Mouse (Mus musculus) 3134 (cell line): Measurements from ENCODE around the gene Prr14.
"Not testable (repeated sequence)": the region's sequence is repeated elsewhere in the genome, so short reads cannot be mapped to it uniquely, and the experiment has no call there.

Source experiments
- DNase-seq: peaks from one replicate; pipeline ENCODE4 v3.0.0-alpha.2; 2011; ENCODE audit warnings: low spot score; ENCODE audit not compliant: insufficient read length; ENCODE audit errors: extremely low read depth

The Prr14 gene

GRCm38 (mm10) chr7:127459311-127459710, at the start of gene Prr14:
Prr14 (plus strand) TSS chr7:127459611.
- not testable (repeated sequence) for DNase-seq

- DNase-seq = no peak
These were observed 48.0 kb upstream of the Prr14 start for GRCm38 (mm10) chr7:127411418-127411817.

DNA sequence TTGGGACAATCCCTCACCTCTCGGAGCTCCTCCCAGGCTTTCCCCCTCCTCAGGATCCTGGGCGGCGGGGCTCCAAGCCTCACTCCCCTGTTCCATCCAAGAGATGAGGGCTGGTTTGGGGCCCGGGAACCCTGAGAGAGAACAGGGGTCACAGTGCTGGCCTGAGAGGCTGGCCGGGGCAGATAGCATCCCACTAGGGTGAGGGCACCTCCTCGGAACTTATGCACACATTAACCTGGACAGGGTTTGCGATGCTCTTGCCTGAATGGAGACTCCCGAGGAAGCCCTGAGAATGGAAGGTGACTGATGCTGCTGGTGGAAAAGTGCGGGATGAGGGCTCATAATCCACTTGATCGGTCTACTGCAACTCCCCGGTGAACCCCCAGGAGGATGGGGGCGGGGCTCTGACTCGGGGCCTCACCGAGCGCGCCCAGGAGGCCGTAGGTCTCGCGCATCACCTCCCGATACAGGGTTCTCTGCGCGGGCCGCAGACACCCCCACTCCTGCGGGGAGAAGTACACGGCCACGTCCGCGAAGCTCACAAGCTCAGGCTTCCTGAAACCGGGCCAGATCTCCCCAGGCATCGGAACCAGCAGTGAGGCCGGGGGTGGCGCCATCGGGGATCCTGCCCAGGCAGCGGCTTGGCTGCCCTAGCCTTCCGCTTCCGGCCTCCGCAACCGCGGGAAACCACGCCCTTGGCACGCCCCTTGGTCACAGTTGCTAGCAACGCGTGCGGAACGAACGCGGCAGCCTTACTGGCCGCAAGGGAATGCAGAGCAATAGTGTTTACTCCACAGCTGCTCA, 37.8 kb upstream of the Prr14 start, which contains the start of gene Zfp688:
TSS of gene Zfp688 (minus strand) at position 681 of the 804 bp plus-strand sequence.
- peak; percentile 92 for DNase-seq

DNA sequence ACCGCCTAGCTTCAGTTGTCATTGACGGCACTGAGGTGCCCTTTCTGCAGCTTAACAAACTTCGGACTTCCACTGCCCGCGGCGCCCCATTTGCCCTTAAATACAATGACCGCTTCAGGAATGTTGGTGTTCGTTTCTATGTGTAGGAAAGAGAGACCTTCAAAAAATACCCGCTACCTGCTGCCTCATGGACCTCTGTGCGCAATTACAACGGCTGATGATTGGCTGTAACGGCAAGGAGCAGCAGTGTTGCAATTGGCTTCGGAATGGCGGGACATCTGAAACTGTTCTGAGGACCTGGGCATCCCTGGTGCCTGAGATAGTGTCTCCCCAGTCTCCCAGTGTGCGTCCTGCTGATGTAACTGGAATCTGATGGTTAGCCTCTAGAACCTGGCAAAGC, 37.2 kb upstream of the Prr14 start:
- no peak for DNase-seq

DNA sequence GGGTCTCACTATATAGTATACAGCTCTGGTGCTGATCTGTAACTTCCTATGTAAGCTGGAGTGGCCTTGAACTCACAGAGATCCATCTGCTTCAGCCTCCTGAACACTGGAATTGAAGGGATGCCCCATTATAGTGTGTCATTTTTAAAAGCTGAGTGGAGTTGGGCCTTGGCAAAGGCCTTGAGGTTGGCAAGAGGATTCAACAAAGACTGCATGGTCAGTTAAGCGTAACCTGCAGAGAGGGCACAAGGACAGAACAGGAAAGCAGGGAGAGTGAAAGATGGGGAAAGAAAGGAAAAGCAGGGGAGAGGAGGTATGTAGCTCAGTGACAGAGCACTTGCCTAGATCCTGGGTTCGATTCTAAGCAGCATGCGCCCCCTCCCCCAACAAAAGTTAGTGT, 34.1 kb upstream of the Prr14 start:
- DNase-seq = no peak

DNA sequence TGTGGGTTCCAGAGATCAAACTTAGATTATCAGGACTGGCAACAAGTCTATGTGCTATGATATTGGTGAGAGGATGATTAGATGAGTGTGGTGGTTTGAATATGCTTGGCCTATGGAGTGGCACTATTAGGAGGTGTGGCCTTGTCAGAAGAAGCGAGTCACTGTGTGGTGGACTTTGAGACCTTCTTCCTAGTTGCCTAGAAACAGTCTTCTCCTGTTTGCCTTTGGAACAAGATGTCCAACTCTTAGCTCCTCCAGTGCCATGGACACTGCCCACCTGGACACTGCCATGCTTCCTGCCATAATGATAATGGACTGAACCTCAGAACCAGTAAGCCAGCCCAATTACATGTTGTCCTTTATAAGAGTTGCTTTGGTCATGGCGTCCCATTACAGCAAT, 33.5 kb upstream of the Prr14 start:
- DNase-seq = no peak

GRCm38 (mm10) chr7:127426354-127426753, 33.1 kb upstream of the Prr14 start:
- DNase-seq = no peak

- no peak for DNase-seq
These were observed 24.2 kb upstream of the Prr14 start for GRCm38 (mm10) chr7:127435206-127435605.

- DNase-seq = no peak
These were observed 21.7 kb upstream of the Prr14 start for GRCm38 (mm10) chr7:127437724-127438123.

GRCm38 (mm10) chr7:127443976-127444375, 15.4 kb upstream of the Prr14 start:
- no peak for DNase-seq

DNA sequence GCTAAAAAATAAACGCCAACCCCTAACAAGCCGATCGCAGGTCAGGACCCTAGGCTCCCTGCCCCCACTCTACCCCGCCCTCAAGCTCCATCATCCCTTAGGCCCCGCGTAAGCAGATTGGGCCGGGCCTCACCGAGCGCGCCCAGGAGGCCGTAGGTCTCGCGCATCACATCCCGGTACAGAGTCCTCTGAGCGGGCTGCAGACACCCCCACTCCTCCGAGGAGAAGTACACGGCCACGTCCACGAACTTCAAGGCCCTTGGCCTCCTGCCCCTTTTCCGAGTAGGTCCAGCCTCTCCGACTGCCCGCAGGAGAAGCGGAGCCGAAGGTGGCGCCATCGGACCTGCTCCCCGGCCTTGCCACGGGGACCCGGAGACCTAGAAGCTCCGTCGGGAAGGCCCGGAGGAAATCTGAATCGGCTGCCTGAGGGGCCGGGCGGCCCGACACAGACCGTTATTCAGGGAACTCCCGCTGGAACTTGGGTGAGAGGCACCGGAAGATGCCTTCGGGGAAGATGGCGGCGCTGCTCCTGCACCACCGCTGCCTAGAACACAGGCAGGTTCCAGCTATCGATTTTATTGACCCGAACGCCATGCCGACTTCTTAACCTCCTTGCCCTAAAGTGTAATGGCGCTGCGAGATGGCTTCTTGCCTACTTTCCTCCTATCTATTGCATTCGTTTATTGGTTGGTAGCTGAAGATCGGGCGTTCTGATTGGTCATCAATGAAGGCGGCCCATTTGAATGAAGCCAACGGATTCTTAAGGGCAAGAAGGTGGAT, 10.7 kb upstream of the Prr14 start, which contains the start of gene Zfp689:
TSS of gene Zfp689 (minus strand) at position 638 of the 780 bp plus-strand sequence.
- peak; percentile 89 for DNase-seq

DNA sequence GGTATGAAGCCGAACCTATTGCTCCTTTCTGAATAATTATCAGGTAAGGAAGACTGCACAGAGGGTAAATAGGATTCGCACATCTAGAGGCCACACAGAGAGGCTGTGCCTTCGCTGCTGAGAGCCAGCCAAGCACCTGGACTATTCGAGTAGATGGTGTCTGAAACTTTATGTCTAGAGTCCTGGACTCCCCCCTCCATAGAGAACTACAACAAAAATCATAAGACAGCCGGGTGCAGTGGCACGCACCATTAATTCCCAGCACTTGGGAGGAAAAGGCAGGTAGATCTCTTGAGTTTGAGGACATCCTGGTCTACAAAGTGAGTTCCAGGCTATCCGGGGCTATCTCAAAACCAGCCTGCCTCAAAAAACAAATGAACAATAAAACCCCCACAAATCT, 9.4 kb upstream of the Prr14 start:
- no peak for DNase-seq

- DNase-seq = no peak
These were observed 6.4 kb upstream of the Prr14 start for GRCm38 (mm10) chr7:127453056-127453455.

GRCm38 (mm10) chr7:127454905-127455304, 4.5 kb upstream of the Prr14 start:
- DNase-seq = no peak

DNA sequence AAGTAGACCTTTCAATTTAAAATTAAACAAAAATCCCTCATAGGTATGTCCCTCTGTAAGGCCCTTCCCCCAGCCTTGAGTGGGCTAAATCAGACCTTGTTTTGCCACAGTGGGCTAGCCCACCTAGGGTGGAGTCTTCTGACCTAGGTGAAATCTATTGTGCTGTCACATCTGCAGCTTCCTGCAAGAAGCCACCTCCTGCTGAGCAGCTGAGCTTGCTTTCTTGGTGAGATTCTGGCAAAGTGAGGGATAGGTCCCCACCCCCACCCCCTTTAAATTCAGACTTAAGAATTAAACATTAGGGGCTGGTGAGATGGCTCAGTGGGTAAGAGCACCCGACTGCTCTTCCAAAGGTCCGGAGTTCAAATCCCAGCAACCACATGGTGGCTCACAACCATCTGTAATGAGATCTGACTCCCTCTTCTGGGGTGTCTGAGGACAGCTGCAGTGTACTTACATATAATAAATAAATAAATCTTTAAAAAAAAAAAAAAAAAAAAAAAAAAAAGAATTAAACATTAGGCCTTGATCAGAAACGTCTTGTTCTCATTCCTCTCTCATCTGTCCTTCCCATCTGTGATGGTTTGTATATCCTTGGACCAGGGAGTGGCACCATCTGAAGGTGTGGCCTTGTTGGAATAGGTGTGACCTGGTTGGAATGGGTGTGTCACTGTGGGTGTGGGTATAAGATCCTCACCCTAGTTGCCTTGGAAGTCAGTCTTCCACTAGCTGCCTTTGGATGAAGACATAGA, 864 bp upstream of the Prr14 start:
- not testable (repeated sequence) for DNase-seq

DNA sequence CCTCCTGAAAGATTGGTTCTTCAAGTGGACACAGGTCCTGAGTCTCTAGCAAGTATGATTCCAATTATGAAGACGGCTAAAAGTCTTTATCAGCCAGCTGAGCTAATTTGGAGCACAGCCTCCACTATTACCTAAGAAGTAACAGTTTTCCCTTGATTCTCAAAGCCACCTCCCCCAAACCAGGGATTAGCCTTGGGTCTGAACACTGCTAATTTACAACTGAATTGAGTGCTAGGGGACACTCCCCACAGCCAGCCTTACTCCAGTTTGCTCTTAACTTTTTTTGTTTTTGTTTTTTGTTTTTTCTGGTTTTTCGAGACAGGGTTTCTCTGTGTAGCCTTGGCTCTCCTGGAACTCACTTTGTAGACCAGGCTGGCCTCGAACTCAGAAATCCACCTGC, 5.8 kb downstream of the Prr14 start:
- DNase-seq = no peak

GRCm38 (mm10) chr7:127465670-127466069, 6.3 kb downstream of the Prr14 start:
- DNase-seq = not testable (repeated sequence)

DNA sequence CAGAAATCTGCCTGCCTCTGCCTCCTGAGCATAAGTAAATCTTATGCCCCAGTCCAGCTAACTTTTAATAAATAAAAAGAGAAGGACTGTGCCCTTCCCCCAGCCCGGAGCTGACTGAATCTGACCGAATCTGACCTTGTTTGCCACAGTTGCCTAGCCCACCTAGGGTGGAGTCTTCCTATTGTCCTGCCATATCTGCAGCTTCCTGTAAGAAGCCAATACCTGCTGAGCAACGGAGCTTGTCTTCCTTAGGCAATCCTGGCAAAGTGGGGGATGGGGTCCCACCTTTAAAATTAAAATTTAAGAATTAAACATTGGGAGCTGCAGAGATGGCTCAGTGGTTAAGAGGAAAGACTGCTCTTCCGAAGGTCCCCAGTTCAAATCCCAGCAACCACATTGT, 7.2 kb downstream of the Prr14 start:
- DNase-seq = no peak

- DNase-seq = peak; percentile 25
These were observed 10.8 kb downstream of the Prr14 start for GRCm38 (mm10) chr7:127470011-127470715.
